Mouse (Mus musculus) effector memory CD4-positive, alpha-beta T cell, adult 7 months (primary cell): ENCODE measurements around the gene Rapsn. TPM values are rescaled to one million over a fixed set of nuclear protein-coding genes. Genes with fewer than 3 reads are reported as not detected.

Experiments used
- polyA plus RNA-seq: library from polyadenylated mRNA; unstranded; fragments of 100-300 nt; shearing (Covaris generic); gene quantifications from one replicate; pipeline ENCODE4 v1.2.1, GENCODE M21; 2017

The Rapsn gene
- 0.39 TPM for polyA plus RNA-seq

GRCm38 (mm10) chr2:91035385-91035784, at the start of gene Rapsn:
Rapsn (plus strand) TSS chr2:91035620.

DNA sequence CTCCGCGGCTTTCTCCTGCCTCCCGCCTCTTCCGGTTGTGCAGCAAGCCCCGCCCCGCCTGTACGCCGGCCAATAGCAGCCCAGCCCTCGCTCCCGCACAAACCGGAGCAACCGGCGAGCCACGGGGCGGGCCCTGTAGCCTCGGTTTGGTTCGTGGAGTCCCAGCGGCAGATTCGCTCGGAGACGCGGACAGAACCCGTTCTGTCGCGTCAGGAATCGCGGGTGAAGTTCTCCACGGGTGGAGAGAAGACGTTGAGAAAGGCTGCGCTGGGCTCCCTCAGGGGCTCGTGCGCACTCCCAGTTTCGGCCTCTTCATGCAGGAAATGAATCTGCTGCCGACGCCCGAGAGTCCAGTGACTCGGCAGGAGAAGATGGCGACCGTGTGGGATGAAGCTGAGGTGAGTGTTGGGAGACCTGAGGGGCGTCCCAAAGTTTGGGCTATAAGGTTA, 18.5 kb downstream of the Rapsn start, which contains the start of gene Psmc3:
Gene Psmc3 (plus strand): TSS at position 76 of the 449 bp plus-strand sequence.

DNA sequence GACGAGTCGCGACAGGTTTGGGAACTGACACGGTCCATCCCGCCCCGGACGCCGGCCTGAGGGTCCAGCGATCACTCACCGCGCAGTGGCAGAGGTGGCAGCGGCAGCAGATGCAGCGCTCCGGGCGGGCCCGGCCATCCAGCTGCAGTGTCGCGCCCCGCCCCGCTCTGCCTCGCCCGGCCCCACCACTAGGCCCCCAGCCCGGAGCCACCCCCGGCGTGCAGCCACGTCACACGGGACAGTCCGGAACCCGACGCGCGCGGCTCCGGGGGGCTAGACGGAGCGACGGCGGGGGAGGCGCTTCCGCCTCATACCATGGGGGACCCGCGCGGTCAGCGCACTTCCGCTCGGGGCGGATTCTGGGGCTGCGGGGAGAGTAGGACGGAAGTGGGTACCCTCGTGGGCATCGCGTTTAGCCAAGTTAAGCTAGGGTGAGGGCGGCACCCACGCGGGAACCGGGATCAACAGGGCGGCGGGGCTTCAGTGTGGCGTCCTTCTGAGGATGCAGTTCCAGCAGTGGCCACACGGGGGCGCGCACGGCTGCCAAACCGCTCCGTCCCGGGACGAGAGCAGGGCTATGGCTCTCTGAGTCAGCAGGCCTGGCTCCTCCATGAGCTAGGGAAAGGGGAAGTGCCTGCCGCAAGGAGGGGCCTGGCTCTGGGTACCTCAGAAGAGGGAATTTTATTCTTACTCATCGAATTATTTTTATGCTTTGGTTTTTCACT, 34.8 kb downstream of the Rapsn start, which contains the start of gene Slc39a13:
Gene Slc39a13 (minus strand): TSS at position 342 of the 725 bp plus-strand sequence.

DNA sequence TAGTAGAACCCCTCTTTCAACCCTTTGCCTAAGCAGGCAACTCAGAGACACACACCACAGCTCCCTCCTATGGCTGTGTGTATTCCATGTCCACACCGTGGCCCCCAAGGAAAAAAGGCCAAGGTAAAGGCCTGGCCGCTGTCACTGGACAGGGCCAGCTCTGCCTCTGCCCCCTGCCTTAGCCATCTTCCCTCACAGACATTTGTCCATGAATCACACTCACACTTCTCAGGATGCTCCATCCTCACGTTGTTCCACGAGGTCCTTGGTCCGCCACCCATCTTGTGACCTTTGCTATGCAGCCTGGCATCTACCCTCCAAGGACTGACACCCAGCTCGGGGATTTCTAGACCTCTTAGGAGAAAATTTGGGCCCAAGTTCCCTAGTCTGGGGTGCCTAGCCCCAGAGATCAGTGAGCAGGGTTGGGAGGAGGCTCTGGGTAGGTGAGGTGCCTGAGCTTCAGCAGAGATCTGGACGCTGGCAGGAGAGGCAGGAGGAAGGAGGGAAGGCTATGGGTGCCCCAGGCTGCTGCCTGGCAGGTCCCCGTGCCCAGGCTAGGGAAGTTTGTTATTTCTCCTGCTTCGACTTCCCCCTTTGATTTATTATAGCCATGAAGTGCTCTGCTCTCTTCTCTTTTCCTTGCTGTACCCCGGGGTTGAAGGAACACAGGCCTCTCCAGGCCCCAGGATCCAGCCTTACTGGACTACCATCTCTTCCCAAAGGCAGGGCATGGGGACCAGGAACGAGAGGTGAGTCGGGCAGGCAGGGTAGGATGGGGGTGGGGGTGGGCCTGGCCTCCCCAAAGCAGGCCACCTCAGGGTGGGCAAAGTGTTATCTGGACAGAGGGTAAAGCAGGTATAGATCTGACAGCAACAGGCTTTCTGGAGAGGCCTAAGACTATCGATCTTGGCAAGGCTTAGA, 46.6 kb downstream of the Rapsn start, which contains the start of gene Spi1:
Gene Spi1 (plus strand): TSS at position 616 of the 921 bp plus-strand sequence.

Other genes with a start within 250 kb of the Rapsn start
- 121 TPM for gene Mtch2, start 188.5 kb upstream of the Rapsn start, polyA plus RNA-seq
- gene C1qtnf4, start 149.8 kb upstream of the Rapsn start, polyA plus RNA-seq: 6.2 TPM
- 24.2 TPM for gene Kbtbd4, start 130.9 kb upstream of the Rapsn start, polyA plus RNA-seq
- gene Ndufs3, start 130.8 kb upstream of the Rapsn start, polyA plus RNA-seq: 101 TPM
- 136 TPM for gene Celf1, start 95.2 kb upstream of the Rapsn start, polyA plus RNA-seq
- 158 TPM for gene Psmc3, start 18.4 kb downstream of the Rapsn start, polyA plus RNA-seq
- 27.4 TPM for gene Slc39a13, start 34.8 kb downstream of the Rapsn start, polyA plus RNA-seq
- gene Spi1, start 46.8 kb downstream of the Rapsn start, polyA plus RNA-seq: 1.4 TPM
- gene Mybpc3, start 82.5 kb downstream of the Rapsn start, polyA plus RNA-seq: 0.12 TPM
- gene Madd, start 148.2 kb downstream of the Rapsn start, polyA plus RNA-seq: 227 TPM
- 0.63 TPM for gene Nr1h3, start 167.2 kb downstream of the Rapsn start, polyA plus RNA-seq
- 6.3 TPM for gene Acp2, start 167.3 kb downstream of the Rapsn start, polyA plus RNA-seq
- 84.5 TPM for gene Ddb2, start 201.4 kb downstream of the Rapsn start, polyA plus RNA-seq
- 3.8 TPM for gene Pacsin3, start 220.3 kb downstream of the Rapsn start, polyA plus RNA-seq
- 85.0 TPM for gene Arfgap2, start 229.4 kb downstream of the Rapsn start, polyA plus RNA-seq